Mouse (Mus musculus) embryo, embryonic 11.5 days (tissue): Measurements from ENCODE around the gene Ppp2r5c.

ENCODE experiments used
- DNase-seq: peaks from one replicate; pipeline ENCODE4 v3.0.0-alpha.2; 2012; ENCODE audit warnings: low read depth, low spot score

Gene Ppp2r5c

GRCm38 (mm10) chr12:110442238-110442637, 4.7 kb upstream of the Ppp2r5c start:
- DNase-seq, result no peak

GRCm38 (mm10) chr12:110444530-110444929, 2.4 kb upstream of the Ppp2r5c start:
- no peak for DNase-seq

- DNase-seq, result no peak
Measured at GRCm38 (mm10) chr12:110445775-110446174, 1.1 kb upstream of the Ppp2r5c start.

GRCm38 (mm10) chr12:110447306-110447705, 386 bp downstream of the Ppp2r5c start:
- DNase-seq, result no peak

GRCm38 (mm10) chr12:110448767-110449166, 1.8 kb downstream of the Ppp2r5c start:
- no peak for DNase-seq

- DNase-seq, result peak; percentile 46
Measured at GRCm38 (mm10) chr12:110454223-110454622, 7.3 kb downstream of the Ppp2r5c start.

- DNase-seq, result no peak
Measured at GRCm38 (mm10) chr12:110456024-110456423, 9.1 kb downstream of the Ppp2r5c start.

GRCm38 (mm10) chr12:110458667-110459066, 11.7 kb downstream of the Ppp2r5c start:
- no peak for DNase-seq

GRCm38 (mm10) chr12:110460418-110461300, 13.7 kb downstream of the Ppp2r5c start:
- DNase-seq, result no peak

GRCm38 (mm10) chr12:110463711-110464110, 16.8 kb downstream of the Ppp2r5c start:
- DNase-seq, result no peak

GRCm38 (mm10) chr12:110471426-110471825, 24.5 kb downstream of the Ppp2r5c start:
- no peak for DNase-seq

- no peak for DNase-seq
Measured at GRCm38 (mm10) chr12:110472247-110472646, 25.3 kb downstream of the Ppp2r5c start.

GRCm38 (mm10) chr12:110474497-110474896, 27.6 kb downstream of the Ppp2r5c start:
- DNase-seq, result no peak

- DNase-seq, result no peak
Measured at GRCm38 (mm10) chr12:110476561-110476960, 29.6 kb downstream of the Ppp2r5c start.

GRCm38 (mm10) chr12:110477906-110478305, 31.0 kb downstream of the Ppp2r5c start:
- DNase-seq, result no peak

GRCm38 (mm10) chr12:110478601-110479008, 31.7 kb downstream of the Ppp2r5c start:
- DNase-seq, result no peak

- DNase-seq, result no peak
Measured at GRCm38 (mm10) chr12:110479268-110479667, 32.3 kb downstream of the Ppp2r5c start.

- no peak for DNase-seq
Measured at GRCm38 (mm10) chr12:110480701-110481100, 33.8 kb downstream of the Ppp2r5c start.

- no peak for DNase-seq
Measured at GRCm38 (mm10) chr12:110483761-110484160, 36.8 kb downstream of the Ppp2r5c start.

- no peak for DNase-seq
Measured at GRCm38 (mm10) chr12:110484824-110485584, 38.1 kb downstream of the Ppp2r5c start.

GRCm38 (mm10) chr12:110485585-110486331, 38.8 kb downstream of the Ppp2r5c start:
- peak; percentile 79 for DNase-seq

- DNase-seq, result no peak
Measured at GRCm38 (mm10) chr12:110486852-110487251, 39.9 kb downstream of the Ppp2r5c start.
